Mouse (Mus musculus): ENCODE results near the gene Hspb8.

Gene Hspb8

DNA sequence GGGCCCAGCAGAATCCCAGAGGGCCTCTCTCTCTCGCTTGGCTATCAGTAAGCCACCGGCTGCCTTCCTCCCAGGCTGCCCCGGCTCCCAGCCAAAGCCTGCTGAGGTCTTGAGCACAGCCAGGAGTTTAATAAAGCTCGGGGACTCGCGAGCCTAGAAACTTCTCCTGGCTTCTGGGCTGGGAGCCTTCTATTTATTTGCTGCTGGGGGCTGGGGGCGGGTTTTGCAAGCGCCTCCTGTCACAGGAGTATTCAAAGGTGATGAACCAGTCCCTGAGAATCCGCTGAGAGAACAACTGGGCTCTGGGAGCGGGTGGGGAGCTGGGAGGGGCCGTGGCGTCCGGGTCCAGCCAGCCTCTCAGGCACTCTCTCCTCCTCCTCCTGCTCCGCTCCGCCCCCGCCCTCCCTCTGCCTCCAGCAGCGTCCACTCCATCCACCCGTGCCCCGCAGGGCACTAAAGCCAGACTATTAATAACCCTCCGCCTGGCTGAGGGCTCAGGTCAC lies at the start of gene Hspb8:
Hspb8 (minus strand) TSS at position 166 of the 503 bp plus-strand sequence.
- peak; percentile 89 for DNase-seq

GRCm38 (mm10) chr5:116461354-116462042 lies 38.8 kb upstream of the Hspb8 start:
- no peak for DNase-seq

- DNase-seq, result no peak
These were observed 37.3 kb upstream of the Hspb8 start for GRCm38 (mm10) chr5:116459970-116460369.

- no peak for DNase-seq
These were observed 35.1 kb upstream of the Hspb8 start for GRCm38 (mm10) chr5:116457791-116458190.

DNA sequence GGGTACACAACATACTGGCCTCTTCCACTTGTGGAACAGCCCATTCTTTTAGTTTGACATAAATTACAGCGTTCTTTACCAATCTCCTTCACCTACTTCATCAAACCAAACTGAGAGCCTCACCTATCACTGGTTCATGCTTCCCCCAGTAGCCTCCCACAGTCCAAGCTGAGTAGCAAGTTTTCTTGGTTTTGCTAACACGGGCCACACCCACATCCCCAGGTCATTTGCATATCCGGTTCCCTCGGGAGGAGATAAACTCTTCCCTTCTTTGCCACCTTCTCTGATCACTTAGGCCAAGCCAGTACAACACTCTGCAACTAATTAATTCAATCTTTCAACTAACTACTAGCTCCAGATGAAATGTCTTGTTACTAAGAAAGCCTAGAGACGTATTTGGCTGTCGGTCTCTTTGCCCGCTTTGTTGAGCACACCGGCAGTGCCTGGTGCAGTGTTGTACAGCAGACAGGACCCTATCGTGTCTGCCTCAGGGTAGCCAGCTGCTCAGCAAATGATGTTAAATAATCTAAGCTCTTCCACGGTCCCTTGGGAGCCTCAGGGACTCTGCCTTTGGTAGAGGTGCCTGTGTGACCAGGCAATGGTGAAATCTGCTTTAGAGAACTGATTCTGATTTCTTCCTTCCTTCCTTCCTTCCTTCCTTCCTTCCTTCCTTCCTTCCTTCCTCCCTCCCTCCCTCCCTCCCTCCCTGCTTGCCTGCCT lies 34.3 kb upstream of the Hspb8 start:
- no peak for DNase-seq

DNA sequence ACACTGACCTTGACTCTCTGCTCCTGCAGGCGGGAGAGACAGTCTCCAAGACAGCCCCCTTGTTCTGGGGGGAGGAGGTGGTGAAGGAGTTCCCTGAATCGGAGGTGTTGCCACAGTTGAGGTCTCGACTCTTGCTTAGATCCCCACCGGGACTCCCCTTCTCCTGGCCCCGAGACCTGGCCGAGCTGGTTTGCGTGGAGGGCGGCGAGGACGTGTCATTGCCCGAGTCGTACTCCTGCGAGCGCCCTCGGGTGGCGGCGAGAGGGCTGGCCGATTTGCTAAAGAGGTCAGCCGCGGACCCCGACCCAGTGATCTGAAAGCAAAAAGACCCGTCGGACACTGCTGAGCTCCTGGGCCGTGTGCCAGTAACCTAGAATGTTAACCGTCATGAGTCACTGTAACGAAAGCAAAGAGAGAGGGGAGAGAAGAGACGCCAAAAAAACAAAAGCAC lies 30.8 kb upstream of the Hspb8 start:
- peak; percentile 78 for DNase-seq

GRCm38 (mm10) chr5:116450901-116451300 lies 28.2 kb upstream of the Hspb8 start:
- no peak for DNase-seq

DNA sequence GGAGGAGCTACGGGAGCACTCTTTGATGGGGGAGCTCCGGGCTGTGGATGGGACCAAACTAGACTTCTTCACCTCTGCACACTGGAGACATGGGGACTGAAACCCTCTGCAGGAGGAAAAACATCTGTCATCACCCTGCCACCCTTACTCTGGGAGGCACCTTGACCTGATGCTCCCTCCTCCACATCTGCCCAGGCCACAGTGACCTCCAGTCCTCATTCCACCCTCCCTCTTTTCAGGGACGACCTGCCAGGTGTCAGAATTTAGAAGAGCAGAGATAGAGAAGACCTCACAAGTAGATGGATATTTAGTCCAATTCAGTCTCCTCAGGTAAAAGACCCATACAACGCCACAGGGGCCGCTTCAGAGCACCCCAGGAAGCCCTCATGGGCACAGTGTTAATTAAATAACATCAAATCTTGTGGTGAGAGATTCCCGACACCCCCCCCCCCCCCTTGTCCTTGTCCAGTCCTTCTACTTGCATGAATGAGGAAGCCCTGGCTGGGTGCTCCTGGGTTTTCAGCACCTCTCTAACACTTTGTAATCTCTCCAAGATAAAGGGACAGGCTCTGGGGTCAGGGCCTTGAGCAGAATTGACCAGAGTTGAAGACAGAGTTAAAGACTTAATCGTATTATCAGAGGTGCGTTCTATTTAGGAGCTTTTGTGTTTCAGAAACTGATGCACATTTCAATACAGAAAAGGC lies 27.0 kb upstream of the Hspb8 start:
- no peak for DNase-seq

- DNase-seq, result peak; percentile 41
These were observed 25.9 kb upstream of the Hspb8 start for GRCm38 (mm10) chr5:116448409-116449191.

DNA sequence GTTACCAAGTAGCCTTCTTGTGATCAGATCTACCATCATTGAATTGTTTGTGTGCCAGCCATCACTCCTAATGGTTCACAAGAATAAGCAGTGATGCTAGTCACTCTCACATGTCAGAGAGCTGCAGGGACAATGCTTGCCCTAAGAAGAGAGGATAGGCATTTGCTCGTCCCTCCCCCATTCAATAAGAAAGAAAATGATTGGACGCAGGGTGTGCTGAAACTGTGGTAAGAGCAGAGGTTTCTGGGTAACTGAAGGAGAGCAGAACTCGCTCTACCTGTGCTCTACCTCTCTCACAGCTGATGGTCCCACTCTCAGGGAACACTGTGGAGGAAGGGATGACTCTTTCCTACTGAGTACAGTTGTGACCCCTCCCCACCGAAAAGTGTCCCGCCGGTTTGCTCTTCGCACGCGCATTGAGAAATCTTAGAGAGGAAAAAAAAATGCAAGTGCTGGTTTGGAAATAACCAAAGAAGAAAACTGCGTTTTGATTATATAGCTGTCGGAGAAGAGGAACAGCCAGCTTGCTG lies 25.2 kb upstream of the Hspb8 start:
- DNase-seq, result peak; percentile 34

DNA sequence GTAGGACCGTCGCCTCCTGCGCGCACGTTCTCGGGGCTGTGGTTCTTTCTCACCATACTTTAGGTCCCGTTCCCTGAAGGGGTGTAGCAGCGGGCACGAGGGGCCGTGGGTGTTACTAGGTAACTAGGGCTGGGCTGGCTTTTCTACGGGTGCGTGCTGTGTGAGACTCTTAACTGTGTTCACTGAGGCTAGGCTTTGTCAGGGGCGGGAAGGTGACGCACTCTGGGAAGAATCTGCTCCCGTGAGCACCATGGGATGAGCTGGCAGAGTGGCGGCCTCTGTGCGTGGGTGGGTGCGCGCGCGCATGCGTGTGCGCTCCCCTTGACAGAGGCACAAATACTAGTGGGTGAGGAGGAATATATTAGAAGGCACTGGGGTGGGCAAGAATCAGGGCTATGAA lies 23.9 kb upstream of the Hspb8 start:
- no peak for DNase-seq

- no peak for DNase-seq
These were observed 23.1 kb upstream of the Hspb8 start for GRCm38 (mm10) chr5:116445634-116446367.

- peak; percentile 19 for DNase-seq
These were observed 21.9 kb upstream of the Hspb8 start for GRCm38 (mm10) chr5:116444517-116444916.

GRCm38 (mm10) chr5:116443459-116443940 lies 20.8 kb upstream of the Hspb8 start:
- no peak for DNase-seq

- DNase-seq, result no peak
These were observed 20.2 kb upstream of the Hspb8 start for GRCm38 (mm10) chr5:116442697-116443458.

- no peak for DNase-seq
These were observed 17.6 kb upstream of the Hspb8 start for GRCm38 (mm10) chr5:116440251-116440650.

- DNase-seq, result no peak
These were observed 15.7 kb upstream of the Hspb8 start for GRCm38 (mm10) chr5:116438328-116438727.

GRCm38 (mm10) chr5:116436117-116436516 lies 13.5 kb upstream of the Hspb8 start:
- DNase-seq, result no peak

DNA sequence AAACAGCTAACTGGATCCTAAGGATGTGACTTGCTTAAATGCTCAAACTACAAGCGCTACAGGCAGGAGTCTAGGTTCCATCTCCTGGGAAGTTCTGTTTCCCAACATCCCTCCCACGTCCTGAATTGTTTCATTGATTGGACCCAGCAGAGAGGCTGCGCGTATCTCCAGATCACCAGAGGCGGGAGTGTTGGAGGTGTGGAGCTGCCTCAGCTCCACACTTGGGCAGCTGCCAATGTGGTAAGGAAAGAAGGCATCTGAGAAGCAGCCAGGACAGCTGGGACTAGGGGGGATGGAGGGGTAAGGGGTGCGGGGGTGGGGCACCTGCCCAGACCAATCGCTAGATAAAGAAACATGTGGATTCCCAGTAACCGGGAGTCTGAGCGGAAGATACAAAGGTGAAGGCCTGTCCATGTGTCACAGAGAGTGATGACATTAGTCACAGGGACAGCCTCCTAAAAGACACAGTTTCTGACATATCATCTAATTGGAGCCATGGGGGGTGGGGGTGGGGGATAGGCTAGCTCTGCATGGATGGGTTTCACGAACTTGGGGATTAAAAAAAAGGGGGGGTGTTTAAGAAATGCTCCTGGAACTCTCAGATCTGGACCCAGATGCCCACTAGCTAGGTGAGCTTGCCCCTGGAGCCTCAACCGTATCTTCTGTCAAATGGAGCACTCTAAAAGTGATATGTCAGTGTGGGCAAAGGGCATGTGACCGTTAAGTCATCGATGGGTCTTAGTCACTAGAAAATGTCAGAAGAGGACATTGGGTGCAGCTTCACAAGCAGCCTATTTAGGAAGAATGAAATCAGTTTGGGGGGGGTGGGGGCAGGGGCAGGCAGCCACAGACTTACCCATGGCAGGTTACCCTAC lies 12.5 kb upstream of the Hspb8 start:
- DNase-seq, result no peak

- DNase-seq, result no peak
These were observed 10.2 kb upstream of the Hspb8 start for GRCm38 (mm10) chr5:116432871-116433270.

Measured in lung, postnatal 10 days (tissue).